Mouse (Mus musculus) E14TG2a.4 (cell line): ENCODE results near the gene Gm20388.

Experiments
- CTCF ChIP-seq: conservative IDR thresholded peaks from 2 replicates; pipeline ENCODE4 v1.5.1; 2014; ENCODE audit warnings: low read length
- NANOG ChIP-seq: IDR thresholded peaks from 2 replicates; pipeline ENCODE4 v1.6.1; 2014; ENCODE audit warnings: borderline replicate concordance, low read length, mixed read lengths

DNA sequence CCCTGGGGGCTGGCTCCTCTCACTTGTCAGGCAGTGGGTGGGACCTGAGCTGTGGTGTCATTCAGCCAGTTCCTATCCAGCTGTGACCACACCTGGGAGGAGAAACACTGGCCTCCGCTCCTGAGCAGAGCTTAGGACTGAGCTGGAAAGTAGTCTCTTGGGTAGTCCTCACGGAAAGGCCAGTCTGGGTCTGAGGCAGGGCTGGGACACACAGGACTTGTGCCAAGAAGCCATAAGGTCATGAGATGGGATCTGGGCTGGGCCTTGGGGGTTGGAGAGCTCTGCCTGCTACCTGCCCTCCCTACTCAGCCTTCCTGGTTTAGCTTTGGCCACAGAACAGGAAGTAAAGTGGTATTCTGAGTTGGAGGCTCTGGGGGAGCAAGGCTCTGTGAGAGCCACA is 2716.3 kb downstream of the Gm20388 start:
- TF ChIP-seq CTCF (no peak), NANOG (no peak)
